Mouse (Mus musculus) left cerebral cortex, postnatal 25 days (tissue): ENCODE measurements around the gene Ppm1h. TPM values are rescaled to one million over a fixed set of nuclear protein-coding genes. Genes with fewer than 3 reads are reported as not detected.

Experiments
- microRNA-seq, 2 experiments: library from miRNA; unstranded; fragments of <30 nt; microRNA quantifications; one replicate each; pipeline ENCODE4 v1.2.0; 2022
- total RNA-seq, 2 experiments: library from RNA; stranded (reverse); gene quantifications; 2 replicates each; pipeline ENCODE4 v1.2.3; 2021

Gene Ppm1h
- total RNA-seq, 2 experiments from 2014 or later: 93.9 to 111 TPM

Small RNAs within 50 kb of the gene (microRNA-seq; reads per million reads assigned to microRNA genes)
- gene Mir6412: 0 reads per million in 2 experiments
- 0 to 0.74 reads per million in 2 experiments for gene Mir8104
- 49,861 to 52,205 reads per million in 2 experiments for gene Mirlet7i

Other genes with a start within 250 kb of the Ppm1h start
- gene Avpr1a, start 230.3 kb upstream of the Ppm1h start, total RNA-seq: under 1 TPM; 0.48 to 0.94 TPM